Comparison of ENCODE assay signal across 21 mouse cellular contexts in the genomic region with DNA sequence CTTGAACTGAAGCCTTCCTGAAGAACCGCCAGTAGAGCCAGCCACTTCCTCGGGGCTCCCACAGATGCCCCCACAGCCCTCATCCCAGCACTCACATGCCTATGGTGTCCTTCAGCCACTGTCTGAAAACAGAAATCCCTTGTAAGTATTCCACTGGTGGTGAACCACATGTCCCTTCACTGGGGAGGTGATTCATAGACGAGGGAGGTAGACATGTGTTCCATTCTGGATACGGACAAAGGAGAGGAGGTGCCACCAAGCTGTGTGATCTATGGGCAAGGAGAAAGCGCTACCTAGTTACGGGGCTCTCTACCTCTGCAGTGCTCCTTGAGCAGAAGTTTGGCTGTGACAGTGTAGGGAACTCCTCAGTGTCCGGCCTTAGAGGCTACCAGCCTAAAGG.
"Had no signal": no experiment of that assay in that cellular context is flagged by ENCODE, and none has a peak within 500 bp of the region (broad histone marks: within the 10 kb centered on the region; RNA-seq: fewer than 3 reads in every experiment).

No protein-coding gene starts in this region.

- H3K4me3 ChIP-seq: limb, embryonic 10.5 days; limb, embryonic 13.5 days; liver, embryonic 12.5 days; liver, embryonic 15.5 days; lung, embryonic 15.5 days; megakaryocyte, embryonic 14.5 days; midbrain, embryonic 10.5 days; midbrain, embryonic 13.5 days; myocyte; neural tube, embryonic 13.5 days had no signal

- H3K27me3 ChIP-seq: limb, embryonic 13.5 days; liver, embryonic 12.5 days; liver, embryonic 15.5 days; lung, embryonic 15.5 days; megakaryocyte, embryonic 14.5 days; midbrain, embryonic 13.5 days; neural tube, embryonic 13.5 days had no signal

- H3K36me3 ChIP-seq: limb, embryonic 13.5 days; liver, embryonic 12.5 days; liver, embryonic 15.5 days; lung, embryonic 15.5 days; midbrain, embryonic 13.5 days; neural tube, embryonic 13.5 days had no signal

- H3K27ac ChIP-seq: limb, embryonic 10.5 days; limb, embryonic 13.5 days; liver, embryonic 12.5 days; liver, embryonic 15.5 days; lung, embryonic 15.5 days; midbrain, embryonic 10.5 days; midbrain, embryonic 13.5 days; neural tube, embryonic 13.5 days had no signal

- H3K9me3 ChIP-seq: limb, embryonic 10.5 days; limb, embryonic 13.5 days; liver, embryonic 12.5 days; liver, embryonic 15.5 days; lung, embryonic 15.5 days; midbrain, embryonic 13.5 days; neural tube, embryonic 13.5 days had no signal

- DNase-seq: kidney, adult 8-10 months; kidney, postnatal 14 days; kidney, postnatal 4 days; layer of hippocampus, adult 9-11 months; layer of hippocampus, postnatal 36 days; liver; lung, adult 18-20 months; lung, postnatal 10 days; lung, postnatal 36 days; thymus, adult 18-20 months; thymus, postnatal 36 days had no signal

- H3K4me1 ChIP-seq: limb, embryonic 13.5 days; liver, embryonic 15.5 days; neural tube, embryonic 13.5 days had no signal
